Mouse (Mus musculus) liver, postnatal 0 days (tissue): ENCODE data around the gene Laptm5. TPM values are rescaled to one million over a fixed set of nuclear protein-coding genes. Genes with fewer than 3 reads are reported as not detected.
A peak's percentile ranks its signal among the peaks of the same experiment; 100 is the strongest.

ENCODE experiments used
- ATAC-seq: fragments of 200-750 bp; cut with Nextera tagmentation; 2 replicates; pipeline ENCODE4 v1.8.0; 2017; ENCODE audit warnings: mild to moderate bottlenecking, moderate library complexity
- DNase-seq: peaks from one replicate; pipeline ENCODE4 v3.0.0-alpha.2; 2016
- H3K27ac ChIP-seq: fragments of 300-500 bp; sonication (generic); 2 replicates; pipeline ENCODE4 v1.5.1; 2014; ENCODE audit warnings: antibody characterized with exemption, moderate library complexity, mild to moderate bottlenecking, low read depth
- H3K27me3 ChIP-seq: fragments of 300-500 bp; sonication (generic); 2 replicates; pipeline ENCODE4 v1.6.1; 2014; ENCODE audit warnings: low read length, control low read depth, mixed read lengths; ENCODE audit not compliant: insufficient read depth
- H3K36me3 ChIP-seq: fragments of 300-500 bp; sonication (generic); replicated peaks from 2 replicates; pipeline ENCODE4 v1.6.1; 2014; ENCODE audit warnings: mild to moderate bottlenecking, control low read depth, low read length, moderate library complexity, mixed read lengths; ENCODE audit not compliant: insufficient read depth
- H3K4me1 ChIP-seq: fragments of 300-500 bp; sonication (generic); 2 replicates; pipeline ENCODE4 v1.6.1; 2014; ENCODE audit warnings: antibody characterized with exemption, mild to moderate bottlenecking, control low read depth; ENCODE audit not compliant: insufficient read depth
- H3K4me2 ChIP-seq: fragments of 300-500 bp; sonication (generic); 2 replicates; pipeline ENCODE4 v1.6.1; 2014; ENCODE audit warnings: low read depth, mild to moderate bottlenecking, low read length, moderate library complexity, mixed read lengths
- H3K4me3 ChIP-seq: fragments of 300-500 bp; sonication (generic); 2 replicates; pipeline ENCODE4 v1.5.1; 2014; ENCODE audit warnings: low read depth, low read length
- H3K9ac ChIP-seq: fragments of 300-500 bp; sonication (generic); replicated peaks from 2 replicates; pipeline ENCODE4 v1.6.1; 2014; ENCODE audit warnings: mild to moderate bottlenecking, moderate library complexity
- H3K9me3 ChIP-seq: fragments of 300-500 bp; sonication (generic); 2 replicates; pipeline ENCODE4 v1.6.1; 2016; ENCODE audit warnings: mild to moderate bottlenecking, control low read depth, low read length, mixed read lengths
- CTCF ChIP-seq: sonication (generic); IDR thresholded peaks from 2 replicates; pipeline ENCODE4 v1.5.1; 2016; ENCODE audit warnings: antibody characterized with exemption, low read depth
- EP300 ChIP-seq: IDR thresholded peaks from 2 replicates; pipeline ENCODE4 v1.6.1; 2016; ENCODE audit warnings: antibody characterized with exemption, low read depth, mild to moderate bottlenecking
- WGBS: fragments of 180-500 bp; shearing (Covaris S2); extraction: QIAGEN DNeasy Blood & Tissue Kit; methylation state at CpG from one replicate; pipeline ENCODE4 v1.1.7; 2014; ENCODE audit not compliant: insufficient replicate concordance; 5-methylcytosine and 5-hydroxymethylcytosine counted together
- polyA plus RNA-seq: library from polyadenylated mRNA; unstranded; fragments of >200 nt; fragmentation: Nextera tagmentation; extraction: Ambion mirVana; gene quantifications from 2 replicates; pipeline ENCODE4 v1.2.1, GENCODE M21; 2015

Gene Laptm5
- polyA plus RNA-seq, 1 experiment from 2014 or later, result 113 TPM

- TF ChIP-seq EP300 (no peak), CTCF (no peak)
- peaks cover 9% of the 10 kb centered on the region for H3K4me1 ChIP-seq
- H3K9me3 ChIP-seq, result no peaks in the 10 kb centered on the region
- no peaks in the 10 kb centered on the region for H3K36me3 ChIP-seq
- ATAC-seq (no peak), DNase-seq (no peak)
- 41% methylated on average over 17 of the region's 17 CpGs for whole genome bisulfite sequencing
- no peaks in the 10 kb centered on the region for H3K27me3 ChIP-seq
- H3K4me3 ChIP-seq, result no peak overlapping the region
- no peak overlapping the region for H3K27ac ChIP-seq
- H3K4me2 ChIP-seq, result no peak overlapping the region
- H3K9ac ChIP-seq, result no peak overlapping the region
Measured at GRCm38 (mm10) chr4:130909167-130909874, 3.6 kb upstream of the Laptm5 start.

GRCm38 (mm10) chr4:130910666-130911065 is 2.3 kb upstream of the Laptm5 start:
- no peak for TF ChIP-seq EP300
- TF ChIP-seq CTCF, result no peak
- peaks cover 9% of the 10 kb centered on the region for H3K4me1 ChIP-seq
- no peak overlapping the region for H3K27ac ChIP-seq
- no peaks in the 10 kb centered on the region for H3K36me3 ChIP-seq
- WGBS, result 18% methylated on average over 7 of the region's 7 CpGs
- H3K4me3 ChIP-seq, result no peak overlapping the region
- no peak overlapping the region for H3K4me2 ChIP-seq
- no peak overlapping the region for H3K9ac ChIP-seq
- DNase-seq (peak; percentile 56), ATAC-seq (0 out of 2 replicates have a peak, but pooled peaks have one; percentile 11)
- H3K27me3 ChIP-seq, result no peaks in the 10 kb centered on the region
- H3K9me3 ChIP-seq, result no peaks in the 10 kb centered on the region

- ATAC-seq (no peak), DNase-seq (no peak)
- Histone ChIP-seq H3K9ac (no peak overlapping the region), H3K4me2 (peak overlapping the region; percentile 67), H3K9me3 (no peaks in the 10 kb centered on the region), H3K27me3 (no peaks in the 10 kb centered on the region), H3K36me3 (no peaks in the 10 kb centered on the region), H3K4me3 (peak overlapping the region; percentile 41), H3K27ac (peak overlapping the region; percentile 69), H3K4me1 (peaks cover 11% of the 10 kb centered on the region)
- 50% methylated on average over 3 of the region's 3 CpGs for WGBS
- TF ChIP-seq EP300, result no peak
- TF ChIP-seq CTCF, result no peak
Measured at GRCm38 (mm10) chr4:130912626-130913025, 299 bp upstream of the Laptm5 start.

DNA sequence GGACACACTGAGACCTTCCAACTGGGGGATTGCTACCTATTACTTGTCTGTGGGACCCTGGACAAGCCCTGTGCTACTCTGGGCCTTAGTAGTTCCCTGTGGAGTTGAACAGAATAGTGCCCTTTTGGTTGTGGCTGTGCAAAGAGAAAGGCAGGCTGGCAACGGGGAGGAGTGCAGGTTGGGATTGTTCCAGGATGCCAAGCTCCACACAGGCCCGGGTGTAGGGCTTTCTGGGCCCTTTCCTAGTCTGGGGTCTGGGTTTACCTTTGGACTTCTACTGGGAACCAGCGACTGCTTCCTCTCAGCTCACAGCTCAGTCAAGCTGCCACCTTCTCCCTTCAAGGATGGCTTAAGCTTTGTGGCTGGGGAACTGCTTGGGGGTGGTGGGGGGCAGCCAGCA is 586 bp downstream of the Laptm5 start:
- H3K4me1 ChIP-seq, result peaks cover 15% of the 10 kb centered on the region
- H3K4me3 ChIP-seq, result peak overlapping the region; percentile 41
- ATAC-seq (no peak; the same call in 1 of the 2 replicates), DNase-seq (no peak)
- H3K27ac ChIP-seq, result peak overlapping the region; percentile 89
- H3K9me3 ChIP-seq, result no peaks in the 10 kb centered on the region
- no peak for TF ChIP-seq CTCF
- no peak for TF ChIP-seq EP300
- H3K36me3 ChIP-seq, result no peaks in the 10 kb centered on the region
- H3K27me3 ChIP-seq, result no peaks in the 10 kb centered on the region
- 17% methylated on average over 3 of the region's 3 CpGs for WGBS
- H3K9ac ChIP-seq, result peak overlapping the region; percentile 73
- H3K4me2 ChIP-seq, result peak overlapping the region; percentile 67

DNA sequence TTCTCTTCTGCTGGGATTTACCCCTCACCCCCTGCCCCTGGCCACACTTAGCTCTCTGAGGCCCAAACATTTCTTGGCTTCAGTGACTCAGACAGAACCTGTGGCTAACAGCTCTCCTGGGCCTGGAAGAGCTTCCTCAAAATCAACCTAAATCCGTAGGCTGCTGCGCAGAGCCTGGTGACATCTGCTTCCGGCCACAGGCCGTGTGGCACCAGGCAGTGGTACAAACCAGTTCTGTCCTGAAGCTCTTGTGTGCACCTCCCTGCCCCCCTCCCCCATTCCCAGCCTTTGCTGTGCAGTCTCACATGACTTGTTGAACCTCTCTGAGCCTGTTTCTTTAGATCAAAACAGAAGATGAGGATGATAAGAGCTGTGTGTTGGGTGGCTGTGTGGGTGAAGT is 1.1 kb downstream of the Laptm5 start:
- H3K4me2 ChIP-seq, result peak overlapping the region; percentile 67
- DNase-seq (peak; percentile 70), ATAC-seq (peak; percentile 64)
- peak overlapping the region; percentile 89 for H3K27ac ChIP-seq
- H3K4me3 ChIP-seq, result peak overlapping the region; percentile 41
- H3K27me3 ChIP-seq, result no peaks in the 10 kb centered on the region
- H3K4me1 ChIP-seq, result peaks cover 15% of the 10 kb centered on the region
- TF ChIP-seq CTCF (no peak), EP300 (no peak)
- H3K9ac ChIP-seq, result peak overlapping the region; percentile 73
- WGBS, result 26% methylated on average over 4 of the region's 4 CpGs
- H3K36me3 ChIP-seq, result no peaks in the 10 kb centered on the region
- H3K9me3 ChIP-seq, result no peaks in the 10 kb centered on the region

GRCm38 (mm10) chr4:130914527-130914926 is 1.6 kb downstream of the Laptm5 start:
- Histone ChIP-seq H3K4me3 (peak overlapping the region; percentile 41), H3K9ac (peak overlapping the region; percentile 73), H3K27me3 (no peaks in the 10 kb centered on the region), H3K4me1 (peaks cover 18% of the 10 kb centered on the region), H3K36me3 (no peaks in the 10 kb centered on the region), H3K9me3 (no peaks in the 10 kb centered on the region), H3K4me2 (peak overlapping the region; percentile 67), H3K27ac (peak overlapping the region; percentile 89)
- ATAC-seq, result no peak
- TF ChIP-seq CTCF (no peak), EP300 (no peak)
- 20% methylated on average over 7 of the region's 7 CpGs for WGBS
- DNase-seq, result no peak
